Mouse (Mus musculus) MEL (cell line): ENCODE measurements around the gene Eef2. TPM values are rescaled to one million over a fixed set of nuclear protein-coding genes. Genes with fewer than 3 reads are reported as not detected.

Experiments
- DNase-seq: peaks from one replicate; pipeline ENCODE4 v3.0.0; 2011; ENCODE audit warnings: low read depth, low spot score
- H3K27ac ChIP-seq: 2 replicates; pipeline ENCODE4 v1.5.1; 2012; ENCODE audit warnings: low read depth, mild to moderate bottlenecking, control low read depth, low read length, moderate library complexity; ENCODE audit not compliant: control insufficient read depth
- H3K27me3 ChIP-seq, 2 experiments: fragments of 150-350 bp in 1 of 2; sonication (generic) in 1 of 2; 2 replicates each; pipeline ENCODE4 v1.6.1; 2012; ENCODE audit warnings: low read length in 2 of 2, mild to moderate bottlenecking in 2 of 2, improper control_type of control experiment in 1 of 2, moderate library complexity in 1 of 2; ENCODE audit not compliant: insufficient read depth in 2 of 2, control insufficient read depth in 1 of 2
- H3K36me3 ChIP-seq, 2 experiments: 2 replicates each; pipeline ENCODE4 v1.6.1; 2012 to 2014; ENCODE audit warnings: low read length in 2 of 2, improper control_type of control experiment in 1 of 2, inconsistent platforms in 1 of 2, mild to moderate bottlenecking in 1 of 2; ENCODE audit not compliant: insufficient read depth in 2 of 2, control insufficient read depth in 1 of 2
- H3K4me1 ChIP-seq, 2 experiments: fragments of 150-350 bp in 1 of 2; sonication (generic) in 1 of 2; 2 replicates each; pipeline ENCODE4 v1.6.1; 2012; ENCODE audit warnings: low read length in 2 of 2, improper control_type of control experiment in 1 of 2, mild to moderate bottlenecking in 1 of 2; ENCODE audit not compliant: insufficient read depth in 2 of 2, control insufficient read depth in 1 of 2
- H3K4me3 ChIP-seq, 2 experiments: fragments of 150-350 bp in 1 of 2; sonication (generic) in 1 of 2; 2 replicates each; pipeline ENCODE4 v1.5.1; 2012; ENCODE audit warnings: low read depth in 2 of 2, low read length in 2 of 2, mild to moderate bottlenecking in 2 of 2, moderate library complexity in 2 of 2, control low read depth in 1 of 2, improper control_type of control experiment in 1 of 2; ENCODE audit not compliant: control insufficient read depth in 1 of 2, insufficient read depth in 1 of 2
- H3K79me2 ChIP-seq: 2 replicates; pipeline ENCODE4 v1.6.1; 2012; ENCODE audit warnings: mild to moderate bottlenecking, low read length, moderate library complexity; ENCODE audit not compliant: control insufficient read depth, poor library complexity, insufficient read depth
- H3K9ac ChIP-seq: 2 replicates; pipeline ENCODE4 v1.6.1; 2012; ENCODE audit warnings: low read depth, mild to moderate bottlenecking, control low read depth, low read length, moderate library complexity; ENCODE audit not compliant: control insufficient read depth, poor library complexity, severe bottlenecking
- H3K9me3 ChIP-seq: fragments of 150-350 bp; sonication (generic); replicated peaks from 2 replicates; pipeline ENCODE4 v1.6.1; 2012; ENCODE audit warnings: mild to moderate bottlenecking, low read length, improper control_type of control experiment, moderate library complexity; ENCODE audit not compliant: insufficient read depth
- BHLHE40 ChIP-seq: IDR thresholded peaks from 2 replicates; pipeline ENCODE4 v1.6.1; 2012; ENCODE audit warnings: low read depth, mild to moderate bottlenecking, inconsistent platforms, low read length, improper control_type of control experiment, borderline replicate concordance
- CHD1 ChIP-seq: IDR thresholded peaks from 2 replicates; pipeline ENCODE4 v1.6.1; 2012; ENCODE audit warnings: low read depth, mild to moderate bottlenecking, inconsistent platforms, low read length, improper control_type of control experiment
- CTCF ChIP-seq, 3 experiments: IDR thresholded peaks in 2 of 3; conservative IDR thresholded peaks in 1 of 3; 2 replicates each; pipeline ENCODE4 v1.5.1; 2011 to 2012; ENCODE audit warnings: low read length in 3 of 3, low read depth in 2 of 3, mild to moderate bottlenecking in 2 of 3, improper control_type of control experiment in 1 of 3, inconsistent platforms in 1 of 3, mixed read lengths in 1 of 3, moderate library complexity in 1 of 3; ENCODE audit not compliant: control insufficient read depth in 1 of 3, insufficient read depth in 1 of 3, poor library complexity in 1 of 3, severe bottlenecking in 1 of 3
- ELF1 ChIP-seq: IDR thresholded peaks from 2 replicates; pipeline ENCODE4 v1.6.1; 2014; ENCODE audit warnings: low read depth, mild to moderate bottlenecking, inconsistent platforms, low read length, improper control_type of control experiment, moderate library complexity
- EP300 ChIP-seq, 2 experiments: IDR thresholded peaks; 2 replicates each; pipeline ENCODE4 v1.6.1; 2011; ENCODE audit warnings: improper control_type of control experiment in 2 of 2, low read length in 2 of 2, low read depth in 1 of 2, mild to moderate bottlenecking in 1 of 2
- ETS1 ChIP-seq: IDR thresholded peaks from 2 replicates; pipeline ENCODE4 v1.6.1; 2012; ENCODE audit warnings: low read depth, mild to moderate bottlenecking, inconsistent platforms, low read length, improper control_type of control experiment, moderate library complexity
- GABPA ChIP-seq: IDR thresholded peaks from 2 replicates; pipeline ENCODE4 v1.6.1; 2012; ENCODE audit warnings: low read depth, mild to moderate bottlenecking, inconsistent platforms, low read length, improper control_type of control experiment, moderate library complexity
- HCFC1 ChIP-seq: IDR thresholded peaks from 2 replicates; pipeline ENCODE4 v1.6.1; 2012; ENCODE audit warnings: low read depth, mild to moderate bottlenecking, inconsistent platforms, low read length, improper control_type of control experiment, moderate library complexity
- JUND ChIP-seq: IDR thresholded peaks from 2 replicates; pipeline ENCODE4 v1.6.1; 2011; ENCODE audit warnings: low read depth, mild to moderate bottlenecking, improper control_type of control experiment, low read length
- KAT2A ChIP-seq: conservative IDR thresholded peaks from 2 replicates; pipeline ENCODE4 v1.6.1; 2012; ENCODE audit warnings: low read depth, low read length, improper control_type of control experiment, inconsistent platforms
- MAFK ChIP-seq: IDR thresholded peaks from 2 replicates; pipeline ENCODE4 v1.6.1; 2011; ENCODE audit warnings: low read depth, mild to moderate bottlenecking, low read length, improper control_type of control experiment, borderline replicate concordance
- MAX ChIP-seq: IDR thresholded peaks from 2 replicates; pipeline ENCODE4 v1.6.1; 2011; ENCODE audit warnings: low read length, improper control_type of control experiment
- MAZ ChIP-seq: IDR thresholded peaks from 2 replicates; pipeline ENCODE4 v1.6.1; 2012; ENCODE audit warnings: low read depth, mild to moderate bottlenecking, inconsistent platforms, low read length, improper control_type of control experiment
- MXI1 ChIP-seq: IDR thresholded peaks from 2 replicates; pipeline ENCODE4 v1.6.1; 2011; ENCODE audit warnings: mild to moderate bottlenecking, low read depth, low read length, improper control_type of control experiment
- MYB ChIP-seq: IDR thresholded peaks from 2 replicates; pipeline ENCODE4 v1.6.1; 2011; ENCODE audit warnings: mild to moderate bottlenecking, low read depth, low read length, improper control_type of control experiment
- MYC ChIP-seq: IDR thresholded peaks from 2 replicates; pipeline ENCODE4 v1.6.1; 2011; ENCODE audit warnings: low read depth, mild to moderate bottlenecking, low read length, improper control_type of control experiment, moderate library complexity
- NELFE ChIP-seq: IDR thresholded peaks from 2 replicates; pipeline ENCODE4 v1.6.1; 2011; ENCODE audit warnings: low read depth, low read length, improper control_type of control experiment
- POLR2A ChIP-seq, 2 experiments: IDR thresholded peaks; 2 replicates each; pipeline ENCODE4 v1.6.1; 2011 to 2012; ENCODE audit warnings: low read length in 2 of 2, mild to moderate bottlenecking in 2 of 2, control low read depth in 1 of 2, improper control_type of control experiment in 1 of 2, low read depth in 1 of 2, moderate library complexity in 1 of 2; ENCODE audit not compliant: control insufficient read depth in 1 of 2, insufficient read depth in 1 of 2, poor library complexity in 1 of 2
- POLR2AphosphoS2 ChIP-seq: IDR thresholded peaks from 2 replicates; pipeline ENCODE4 v1.6.1; 2011; ENCODE audit warnings: low read length, improper control_type of control experiment
- POLR2AphosphoS5 ChIP-seq: IDR thresholded peaks from 2 replicates; pipeline ENCODE4 v1.6.1; 2012; ENCODE audit warnings: low read depth, borderline replicate concordance, mild to moderate bottlenecking, inconsistent platforms, low read length, moderate library complexity, mixed read lengths
- RAD21 ChIP-seq: IDR thresholded peaks from 2 replicates; pipeline ENCODE4 v1.6.1; 2011; ENCODE audit warnings: mild to moderate bottlenecking, low read depth, low read length, improper control_type of control experiment
- RCOR1 ChIP-seq: IDR thresholded peaks from 2 replicates; pipeline ENCODE4 v1.6.1; 2012; ENCODE audit warnings: low read depth, mild to moderate bottlenecking, inconsistent platforms, low read length, improper control_type of control experiment
- SIN3A ChIP-seq: IDR thresholded peaks from 2 replicates; pipeline ENCODE4 v1.6.1; 2012; ENCODE audit warnings: low read length, improper control_type of control experiment, inconsistent platforms
- TAL1 ChIP-seq: IDR thresholded peaks from 2 replicates; pipeline ENCODE4 v1.6.1; 2012; ENCODE audit warnings: mild to moderate bottlenecking, inconsistent platforms, low read length, moderate library complexity, mixed read lengths
- TBP ChIP-seq: IDR thresholded peaks from 2 replicates; pipeline ENCODE4 v1.8.0; 2011; ENCODE audit warnings: low read depth, low read length, improper control_type of control experiment
- TCF12 ChIP-seq: IDR thresholded peaks from 2 replicates; pipeline ENCODE4 v1.6.1; 2014; ENCODE audit warnings: low read depth, mild to moderate bottlenecking, inconsistent platforms, low read length, improper control_type of control experiment, moderate library complexity
- UBTF ChIP-seq: IDR thresholded peaks from 2 replicates; pipeline ENCODE4 v1.6.1; 2012; ENCODE audit warnings: low read depth, mild to moderate bottlenecking, inconsistent platforms, low read length, improper control_type of control experiment, moderate library complexity, borderline replicate concordance; ENCODE audit not compliant: insufficient read depth
- USF1 ChIP-seq: IDR thresholded peaks from 2 replicates; pipeline ENCODE4 v1.6.1; 2014; ENCODE audit warnings: low read depth, mild to moderate bottlenecking, inconsistent platforms, low read length, improper control_type of control experiment, moderate library complexity
- USF2 ChIP-seq, 2 experiments: IDR thresholded peaks; 2 replicates each; pipeline ENCODE4 v1.6.1; 2011 to 2012; ENCODE audit warnings: improper control_type of control experiment in 2 of 2, low read length in 2 of 2, borderline replicate concordance in 1 of 2, inconsistent platforms in 1 of 2, low read depth in 1 of 2, mild to moderate bottlenecking in 1 of 2; ENCODE audit not compliant: insufficient read depth in 1 of 2
- ZC3H11A ChIP-seq: IDR thresholded peaks from 2 replicates; pipeline ENCODE4 v1.6.1; 2012; ENCODE audit warnings: low read depth, mild to moderate bottlenecking, inconsistent platforms, low read length, improper control_type of control experiment
- ZKSCAN1 ChIP-seq: IDR thresholded peaks from 2 replicates; pipeline ENCODE4 v1.6.1; 2012; ENCODE audit warnings: low read depth, mild to moderate bottlenecking, inconsistent platforms, low read length, improper control_type of control experiment, moderate library complexity
- ZMIZ1 ChIP-seq: IDR thresholded peaks from 2 replicates; pipeline ENCODE4 v1.6.1; 2012; ENCODE audit warnings: low read depth, mild to moderate bottlenecking, inconsistent platforms, low read length, improper control_type of control experiment, moderate library complexity
- ZNF384 ChIP-seq: IDR thresholded peaks from 2 replicates; pipeline ENCODE4 v1.6.1; 2012; ENCODE audit warnings: low read depth, mild to moderate bottlenecking, inconsistent platforms, low read length, improper control_type of control experiment
- polyA plus RNA-seq, 2 experiments: library from polyadenylated mRNA; stranded (reverse) in 1 of 2; unstranded in 1 of 2; fragments of >175 nt in 1 of 2; fragments of >200 nt in 1 of 2; gene quantifications; 2 replicates each; pipeline versions ENCODE4 v1.2.1 to v1.2.4; 2012; ENCODE audit warnings: low replicate concordance in 2 of 2, low read depth in 1 of 2; ENCODE audit not compliant: insufficient read length in 2 of 2, insufficient read depth in 1 of 2, missing spikeins in 1 of 2
- total RNA-seq: library from RNA; depleted of rRNA; stranded (reverse); fragments of 300-350 nt; gene quantifications from 2 replicates; pipeline ENCODE4 v1.2.3, GENCODE M21; 2012

Gene Eef2
- total and polyA plus RNA-seq, 3 experiments = 2,863 to 4,586 (median 3,442) TPM

DNA sequence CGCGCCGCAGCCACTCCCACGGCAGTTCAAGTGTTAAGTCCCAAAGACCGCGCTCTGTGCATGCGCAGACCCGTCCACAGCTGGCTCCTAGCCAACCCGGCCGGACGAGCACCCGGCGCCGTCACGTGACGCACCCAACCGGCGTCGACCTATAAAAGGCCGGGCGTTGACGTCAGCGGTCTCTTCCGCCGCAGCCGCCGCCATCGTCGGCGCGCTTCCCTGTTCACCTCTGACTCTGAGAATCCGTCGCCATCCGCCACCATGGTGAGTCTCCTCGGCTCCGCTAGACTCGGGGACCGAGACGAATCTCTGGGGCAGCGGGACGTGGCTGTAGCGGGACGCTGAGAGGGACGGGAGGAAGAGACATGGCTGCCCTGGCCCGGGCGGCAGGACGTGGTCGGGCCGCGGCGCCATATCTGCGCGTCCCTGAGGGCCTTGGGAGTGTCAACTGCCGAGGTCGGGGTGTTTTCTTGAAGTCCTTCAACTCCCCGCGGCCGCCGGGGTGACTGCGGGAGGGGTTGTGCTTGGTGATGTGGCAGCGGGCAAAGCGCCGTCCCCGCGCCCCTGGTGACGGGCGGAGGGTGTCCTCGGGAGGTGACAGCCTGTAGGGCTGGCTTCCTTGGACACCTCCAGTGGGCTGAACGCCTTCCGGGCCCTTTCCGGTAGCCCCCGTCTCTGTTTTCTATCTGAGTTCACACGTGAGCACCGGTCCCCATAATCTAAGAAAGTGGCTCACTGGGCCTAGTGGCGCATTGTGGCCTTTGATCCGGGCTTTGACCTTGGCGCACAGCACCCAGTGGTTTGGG, at the start of gene Eef2 (continued):
- TF ChIP-seq MAFK (no peak), USF2 (IDR thresholded peaks at IDR 0.05; ENCODE audit: borderline replicate concordance in 1 of 2, insufficient read depth in 1 of 2, low read depth in 1 of 2, low read length in 2 of 2) (peak; percentile 88 to 97), BHLHE40 (peak; percentile 87; the same call in 1 of the 2 replicates)

DNA sequence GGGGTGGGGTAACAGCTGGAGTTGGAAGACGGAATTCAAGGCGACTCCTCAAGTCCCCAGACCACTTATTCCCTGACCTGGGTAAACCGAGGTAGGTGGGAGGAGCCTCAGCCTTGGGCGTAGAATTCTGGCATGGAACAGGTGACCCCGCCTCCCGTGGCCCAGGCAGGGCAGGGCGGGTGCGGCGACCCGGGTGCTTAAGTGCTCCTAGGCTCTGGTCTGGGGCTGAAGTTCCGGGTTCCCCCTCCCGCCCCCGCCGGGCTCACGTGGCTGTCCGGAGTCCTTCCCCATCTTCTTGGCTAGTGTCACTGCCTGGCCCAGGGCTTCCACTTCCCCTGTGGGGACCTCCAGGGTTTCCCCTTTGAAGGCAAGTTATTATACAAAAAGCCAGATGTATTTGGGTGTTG, 42.2 kb upstream of the Eef2 start:
- Histone ChIP-seq H3K27ac (peak overlapping the region; percentile 93), H3K27me3 (no peaks in the 10 kb centered on the region), H3K9ac (peak overlapping the region; percentile 95), H3K4me3 (peak overlapping the region; percentile 61 to 97), H3K36me3 (peaks cover 0 to 14% of the 10 kb centered on the region in 2 experiments; a peak in 2 of 4 replicates), H3K9me3 (no peaks in the 10 kb centered on the region), H3K79me2 (peaks cover 26% of the 10 kb centered on the region), H3K4me1 (peaks cover 6 to 15% of the 10 kb centered on the region in 2 experiments; a peak in 3 of 4 replicates)
- peak; percentile 92 for DNase-seq
- TF ChIP-seq MXI1 (peak; percentile 95), MAFK (no peak), CTCF (IDR thresholded peaks at IDR 0.05 in 2 of 3, conservative IDR thresholded peaks at IDR 0.05 in 1 of 3; ENCODE audit: control insufficient read depth in 1 of 3, insufficient read depth in 1 of 3, low read depth in 2 of 3, low read length in 3 of 3, poor library complexity in 1 of 3, severe bottlenecking in 1 of 3) (no peak), ZC3H11A (no peak), ZNF384 (no peak), SIN3A (peak; percentile 81), TBP (peak; percentile 80), MAX (peak; percentile 88), POLR2AphosphoS5 (no peak), MYB (no peak), CHD1 (no peak), JUND (no peak), RCOR1 (no peak), POLR2A (IDR thresholded peaks at IDR 0.05; ENCODE audit: control insufficient read depth in 1 of 2, insufficient read depth in 1 of 2, low read depth in 1 of 2, low read length in 2 of 2, poor library complexity in 1 of 2) (peak; percentile 28 to 75; a peak in 2 of 4 replicates), USF1 (peak; percentile 94), GABPA (no peak), HCFC1 (peak; percentile 73), TCF12 (peak; percentile 14; the same call in 1 of the 2 replicates), NELFE (peak; percentile 74), UBTF (no peak), MYC (peak; percentile 80), RAD21 (no peak), EP300 (IDR thresholded peaks at IDR 0.05; ENCODE audit: low read depth in 1 of 2, low read length in 2 of 2) (peak in 1 of 2 experiments; percentile 32; a peak in 1 of 4 replicates), ZKSCAN1 (no peak), USF2 (IDR thresholded peaks at IDR 0.05; ENCODE audit: borderline replicate concordance in 1 of 2, insufficient read depth in 1 of 2, low read depth in 1 of 2, low read length in 2 of 2) (peak in 1 of 2 experiments; percentile 54; a peak in 1 of 4 replicates), ELF1 (peak; percentile 94), KAT2A (no peak; the same call in 1 of the 2 replicates), TAL1 (no peak), MAZ (peak; percentile 92), ZMIZ1 (peak; percentile 61; the same call in 1 of the 2 replicates), ETS1 (peak; percentile 69), POLR2AphosphoS2 (peak; percentile 51; the same call in 1 of the 2 replicates)
